Mouse (Mus musculus): ENCODE data around the gene Fkbp15. TPM values are rescaled to one million over a fixed set of nuclear protein-coding genes. Genes with fewer than 3 reads are reported as not detected.

Gene Fkbp15
- total and polyA plus RNA-seq, 3 experiments = 16.7 to 60.9 (median 60.0) TPM

GRCm38 (mm10) chr4:62385439-62385838 lies 25.1 kb upstream of the Fkbp15 start:
- Histone ChIP-seq H3K4me3 (ENCODE audit: low read depth, low read length) (no peak overlapping the region), H3K4me1 (ENCODE audit: insufficient read depth, low read depth, low read length) (peaks cover 19% of the 10 kb centered on the region), H3K9me3 (replicated peaks) (no peaks in the 10 kb centered on the region), H3K36me3 (replicated peaks) (peaks cover 73% of the 10 kb centered on the region), H3K27me3 (ENCODE audit: insufficient read depth, low read length) (no peaks in the 10 kb centered on the region)
- no peak for ATAC-seq (ENCODE audit: extremely low read depth, insufficient number of reproducible peaks, low FRiP score, poor library complexity, severe bottlenecking)
- DNase-seq (ENCODE audit: low spot score) = no peak
- TF ChIP-seq TAL1 (conservative IDR thresholded peaks at IDR 0.05; ENCODE audit: low read depth, low read length) (no peak), GATA2 (IDR thresholded peaks at IDR 0.05; ENCODE audit: borderline replicate concordance, low read depth, low read length) (no peak), POLR2AphosphoS5 (IDR thresholded peaks at IDR 0.05; ENCODE audit: insufficient replicate concordance, low read depth, low read length) (peak; percentile 75; the same call in 1 of the 2 replicates), GATA1 (IDR thresholded peaks at IDR 0.05; ENCODE audit: borderline replicate concordance, low read length) (no peak)

DNA sequence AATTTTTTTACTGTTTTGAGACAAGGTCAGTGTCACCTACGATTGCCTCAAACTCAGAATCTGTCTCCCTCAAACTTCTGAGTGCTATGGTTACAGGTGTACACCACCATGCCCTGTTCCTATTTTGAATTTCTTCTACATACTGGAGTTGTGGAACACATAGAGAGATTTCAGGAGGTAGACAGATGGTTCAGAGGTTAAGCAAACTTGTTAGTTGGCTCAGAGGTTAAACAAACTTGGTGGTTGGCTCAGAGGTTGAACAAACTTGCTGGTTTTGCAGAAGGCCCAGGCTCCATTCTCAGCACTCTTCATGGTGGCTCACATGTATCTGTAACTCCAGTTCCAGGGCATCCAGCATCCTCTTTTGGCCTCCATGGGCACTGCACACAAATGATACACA lies 23.8 kb upstream of the Fkbp15 start:
- DNase-seq (ENCODE audit: low spot score) = no peak
- peaks cover 70% of the 10 kb centered on the region for H3K36me3 ChIP-seq (replicated peaks)
- no peaks in the 10 kb centered on the region for H3K9me3 ChIP-seq (replicated peaks)
- ATAC-seq (ENCODE audit: extremely low read depth, insufficient number of reproducible peaks, low FRiP score, poor library complexity, severe bottlenecking) = no peak
- TF ChIP-seq CTCF (IDR thresholded peaks at IDR 0.05; ENCODE audit: low read depth, low read length) = no peak
- no peak for TF ChIP-seq POLR2AphosphoS5 (IDR thresholded peaks at IDR 0.05; ENCODE audit: insufficient replicate concordance, low read depth, low read length)
- TF ChIP-seq GATA2 (IDR thresholded peaks at IDR 0.05; ENCODE audit: borderline replicate concordance, low read depth, low read length) = no peak
- no peak overlapping the region for H3K4me3 ChIP-seq (ENCODE audit: low read depth, low read length)
- H3K4me1 ChIP-seq (ENCODE audit: insufficient read depth, low read depth, low read length) = peaks cover 24% of the 10 kb centered on the region
- no peaks in the 10 kb centered on the region for H3K27me3 ChIP-seq (ENCODE audit: insufficient read depth, low read length)

DNA sequence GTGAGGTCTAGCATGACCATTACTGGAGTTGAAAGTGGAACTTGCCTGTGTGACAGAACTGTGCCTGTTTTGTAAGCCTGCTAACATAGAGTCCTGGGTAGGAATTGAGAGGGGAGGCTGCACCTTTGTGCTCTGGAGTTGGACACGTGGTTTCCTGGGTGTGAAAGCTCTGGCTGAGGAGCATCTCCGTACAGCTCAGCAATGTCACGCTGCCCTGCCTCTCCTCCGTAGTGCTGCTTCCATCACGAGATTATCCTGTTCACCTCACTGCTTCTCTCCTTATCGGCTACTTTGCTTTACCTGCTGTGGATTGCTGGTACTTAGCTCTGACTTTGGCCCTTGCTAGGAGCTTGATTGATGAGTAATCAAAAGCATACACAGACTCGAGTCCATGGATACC lies 23.4 kb upstream of the Fkbp15 start:
- Histone ChIP-seq H3K4me1 (ENCODE audit: insufficient read depth, low read depth, low read length) (peaks cover 26% of the 10 kb centered on the region), H3K9me3 (replicated peaks) (no peaks in the 10 kb centered on the region), H3K27me3 (ENCODE audit: insufficient read depth, low read length) (no peaks in the 10 kb centered on the region), H3K4me3 (ENCODE audit: low read depth, low read length) (no peak overlapping the region), H3K36me3 (replicated peaks) (peaks cover 69% of the 10 kb centered on the region)
- ATAC-seq (ENCODE audit: extremely low read depth, insufficient number of reproducible peaks, low FRiP score, poor library complexity, severe bottlenecking) = no peak
- TF ChIP-seq GATA2 (IDR thresholded peaks at IDR 0.05; ENCODE audit: borderline replicate concordance, low read depth, low read length) (no peak), GATA1 (IDR thresholded peaks at IDR 0.05; ENCODE audit: borderline replicate concordance, low read length) (no peak), CTCF (IDR thresholded peaks at IDR 0.05; ENCODE audit: low read depth, low read length) (no peak), POLR2AphosphoS5 (IDR thresholded peaks at IDR 0.05; ENCODE audit: insufficient replicate concordance, low read depth, low read length) (no peak), TAL1 (conservative IDR thresholded peaks at IDR 0.05; ENCODE audit: low read depth, low read length) (no peak)
- DNase-seq (ENCODE audit: low spot score) = no peak

GRCm38 (mm10) chr4:62383207-62383606 lies 22.9 kb upstream of the Fkbp15 start:
- Histone ChIP-seq H3K36me3 (replicated peaks) (peaks cover 66% of the 10 kb centered on the region), H3K27me3 (ENCODE audit: insufficient read depth, low read length) (no peaks in the 10 kb centered on the region), H3K9me3 (replicated peaks) (no peaks in the 10 kb centered on the region), H3K4me3 (ENCODE audit: low read depth, low read length) (no peak overlapping the region), H3K4me1 (ENCODE audit: insufficient read depth, low read depth, low read length) (peaks cover 27% of the 10 kb centered on the region)
- ATAC-seq (ENCODE audit: extremely low read depth, insufficient number of reproducible peaks, low FRiP score, poor library complexity, severe bottlenecking) = peak; percentile 38; the same call in 1 of the 2 replicates
- TF ChIP-seq GATA1 (IDR thresholded peaks at IDR 0.05; ENCODE audit: borderline replicate concordance, low read length) (no peak), GATA2 (IDR thresholded peaks at IDR 0.05; ENCODE audit: borderline replicate concordance, low read depth, low read length) (no peak), POLR2AphosphoS5 (IDR thresholded peaks at IDR 0.05; ENCODE audit: insufficient replicate concordance, low read depth, low read length) (no peak)
- DNase-seq (ENCODE audit: low spot score) = no peak

GRCm38 (mm10) chr4:62379724-62380381 lies 19.5 kb upstream of the Fkbp15 start:
- TF ChIP-seq CTCF (IDR thresholded peaks at IDR 0.05; ENCODE audit: low read depth, low read length) = no peak
- TF ChIP-seq TAL1 (conservative IDR thresholded peaks at IDR 0.05; ENCODE audit: low read depth, low read length) = no peak
- no peak for TF ChIP-seq POLR2AphosphoS5 (IDR thresholded peaks at IDR 0.05; ENCODE audit: insufficient replicate concordance, low read depth, low read length)
- TF ChIP-seq GATA1 (IDR thresholded peaks at IDR 0.05; ENCODE audit: borderline replicate concordance, low read length) = no peak
- no peak for TF ChIP-seq GATA2 (IDR thresholded peaks at IDR 0.05; ENCODE audit: borderline replicate concordance, low read depth, low read length)
- Histone ChIP-seq H3K4me3 (ENCODE audit: low read depth, low read length) (no peak overlapping the region), H3K4me1 (ENCODE audit: insufficient read depth, low read depth, low read length) (peaks cover 45% of the 10 kb centered on the region), H3K27me3 (ENCODE audit: insufficient read depth, low read length) (no peaks in the 10 kb centered on the region), H3K9me3 (replicated peaks) (no peaks in the 10 kb centered on the region), H3K36me3 (replicated peaks) (peaks cover 50% of the 10 kb centered on the region)
- ATAC-seq (ENCODE audit: extremely low read depth, insufficient number of reproducible peaks, low FRiP score, poor library complexity, severe bottlenecking) (no peak), DNase-seq (ENCODE audit: low spot score) (no peak)

GRCm38 (mm10) chr4:62376123-62376522 lies 15.8 kb upstream of the Fkbp15 start:
- Histone ChIP-seq H3K4me3 (ENCODE audit: low read depth, low read length) (no peak overlapping the region), H3K36me3 (replicated peaks) (peaks cover 36% of the 10 kb centered on the region), H3K4me1 (ENCODE audit: insufficient read depth, low read depth, low read length) (peaks cover 70% of the 10 kb centered on the region), H3K9me3 (replicated peaks) (no peaks in the 10 kb centered on the region), H3K27me3 (ENCODE audit: insufficient read depth, low read length) (no peaks in the 10 kb centered on the region)
- DNase-seq (ENCODE audit: low spot score) (no peak), ATAC-seq (ENCODE audit: extremely low read depth, insufficient number of reproducible peaks, low FRiP score, poor library complexity, severe bottlenecking) (no peak)
- TF ChIP-seq TAL1 (conservative IDR thresholded peaks at IDR 0.05; ENCODE audit: low read depth, low read length) (no peak), GATA2 (IDR thresholded peaks at IDR 0.05; ENCODE audit: borderline replicate concordance, low read depth, low read length) (no peak), GATA1 (IDR thresholded peaks at IDR 0.05; ENCODE audit: borderline replicate concordance, low read length) (no peak), POLR2AphosphoS5 (IDR thresholded peaks at IDR 0.05; ENCODE audit: insufficient replicate concordance, low read depth, low read length) (no peak), CTCF (IDR thresholded peaks at IDR 0.05; ENCODE audit: low read depth, low read length) (no peak)
